Mouse (Mus musculus) lung, embryonic 16.5 days (tissue): ENCODE results near the gene Fstl4. TPM values are rescaled to one million over a fixed set of nuclear protein-coding genes. Genes with fewer than 3 reads are reported as not detected.

Experiments
- ATAC-seq: fragments of 200-750 bp; cut with Nextera tagmentation; 2 replicates; pipeline ENCODE4 v1.8.0; 2017; ENCODE audit warnings: low read depth, mild to moderate bottlenecking, moderate library complexity
- H3K27ac ChIP-seq: fragments of 300-500 bp; sonication (generic); 2 replicates; pipeline ENCODE4 v1.5.1; 2014; ENCODE audit warnings: mild to moderate bottlenecking, control low read depth, low read length
- H3K27me3 ChIP-seq: fragments of 300-500 bp; sonication (generic); 2 replicates; pipeline ENCODE4 v1.6.1; 2014; ENCODE audit warnings: low read depth, low read length, mixed read lengths; ENCODE audit not compliant: control insufficient read depth, insufficient read depth
- H3K36me3 ChIP-seq: fragments of 300-500 bp; sonication (generic); 2 replicates; pipeline ENCODE4 v1.6.1; 2014; ENCODE audit warnings: low read length; ENCODE audit not compliant: control insufficient read depth, insufficient read depth
- H3K4me1 ChIP-seq: fragments of 300-500 bp; sonication (generic); replicated peaks from 2 replicates; pipeline ENCODE4 v1.6.1; 2014; ENCODE audit warnings: low read length, mixed read lengths; ENCODE audit not compliant: control insufficient read depth, insufficient read depth
- H3K4me2 ChIP-seq: fragments of 300-500 bp; sonication (generic); 2 replicates; pipeline ENCODE4 v1.6.1; 2014; ENCODE audit warnings: low read depth, low read length, control low read depth
- H3K4me3 ChIP-seq: fragments of 300-500 bp; sonication (generic); 2 replicates; pipeline ENCODE4 v1.5.1; 2014; ENCODE audit warnings: mild to moderate bottlenecking, low read length, control low read depth
- H3K9ac ChIP-seq: fragments of 300-500 bp; sonication (generic); 2 replicates; pipeline ENCODE4 v1.6.1; 2014; ENCODE audit warnings: low read length, control low read depth
- H3K9me3 ChIP-seq: fragments of 300-500 bp; sonication (generic); 2 replicates; pipeline ENCODE4 v1.6.1; 2016; ENCODE audit warnings: low read length; ENCODE audit not compliant: control insufficient read depth
- WGBS: fragments of 180-500 bp; shearing (Covaris S2); extraction: QIAGEN DNeasy Blood & Tissue Kit; methylation state at CpG from one replicate; pipeline ENCODE4 v1.1.7; 2014; 5-methylcytosine and 5-hydroxymethylcytosine counted together
- polyA plus RNA-seq: library from polyadenylated mRNA; unstranded; fragments of >200 nt; fragmentation: Nextera tagmentation; extraction: Ambion mirVana; gene quantifications from 2 replicates; pipeline ENCODE4 v1.2.1, GENCODE M21; 2015

Gene Fstl4
- polyA plus RNA-seq, 1 experiment from 2014 or later, result 11.3 TPM

GRCm38 (mm10) chr11:53054151-53054550 lies 289.7 kb downstream of the Fstl4 start:
- ATAC-seq, result no peak
- no peaks in the 10 kb centered on the region for H3K27me3 ChIP-seq
- WGBS, result 48% methylated on average over 5 of the region's 5 CpGs

GRCm38 (mm10) chr11:53055896-53056295 lies 291.5 kb downstream of the Fstl4 start:
- no peak overlapping the region for H3K9ac ChIP-seq
- no peak for ATAC-seq
- no peaks in the 10 kb centered on the region for H3K27me3 ChIP-seq
- H3K27ac ChIP-seq, result no peak overlapping the region
- 86% methylated on average over 6 of the region's 6 CpGs for WGBS
- no peak overlapping the region for H3K4me2 ChIP-seq
- H3K4me1 ChIP-seq, result 0 out of 2 replicates have a peak, but pooled peaks cover 3% of the 10 kb centered on the region
- no peaks in the 10 kb centered on the region for H3K9me3 ChIP-seq
- no peaks in the 10 kb centered on the region for H3K36me3 ChIP-seq
- H3K4me3 ChIP-seq, result no peak overlapping the region

More at GRCm38 (mm10) chr11:53054151-53054550, 289.7 kb downstream of the Fstl4 start:
- 0 out of 2 replicates have a peak, but pooled peaks cover 3% of the 10 kb centered on the region for H3K4me1 ChIP-seq
- H3K4me3 ChIP-seq, result no peak overlapping the region
- no peaks in the 10 kb centered on the region for H3K9me3 ChIP-seq
- no peak overlapping the region for H3K9ac ChIP-seq
- no peak overlapping the region for H3K4me2 ChIP-seq
- H3K36me3 ChIP-seq, result no peaks in the 10 kb centered on the region
- H3K27ac ChIP-seq, result no peak overlapping the region

- Histone ChIP-seq H3K36me3 (no peaks in the 10 kb centered on the region), H3K27me3 (no peaks in the 10 kb centered on the region), H3K27ac (no peak overlapping the region), H3K4me2 (no peak overlapping the region), H3K9me3 (no peaks in the 10 kb centered on the region), H3K4me1 (0 out of 2 replicates have a peak, but pooled peaks cover 3% of the 10 kb centered on the region), H3K9ac (no peak overlapping the region), H3K4me3 (no peak overlapping the region)
- WGBS, result 69% methylated on average over 6 of the region's 6 CpGs
- ATAC-seq, result no peak
Measured at GRCm38 (mm10) chr11:53056781-53057180, 292.3 kb downstream of the Fstl4 start.

- Histone ChIP-seq H3K27ac (no peak overlapping the region), H3K27me3 (no peaks in the 10 kb centered on the region), H3K36me3 (no peaks in the 10 kb centered on the region), H3K9ac (no peak overlapping the region), H3K9me3 (no peaks in the 10 kb centered on the region), H3K4me1 (0 out of 2 replicates have a peak, but pooled peaks cover 3% of the 10 kb centered on the region), H3K4me3 (no peak overlapping the region), H3K4me2 (no peak overlapping the region)
- 64% methylated on average over 17 of the region's 17 CpGs for WGBS
- ATAC-seq, result no peak
Measured at GRCm38 (mm10) chr11:53057821-53058553, 293.6 kb downstream of the Fstl4 start.

DNA sequence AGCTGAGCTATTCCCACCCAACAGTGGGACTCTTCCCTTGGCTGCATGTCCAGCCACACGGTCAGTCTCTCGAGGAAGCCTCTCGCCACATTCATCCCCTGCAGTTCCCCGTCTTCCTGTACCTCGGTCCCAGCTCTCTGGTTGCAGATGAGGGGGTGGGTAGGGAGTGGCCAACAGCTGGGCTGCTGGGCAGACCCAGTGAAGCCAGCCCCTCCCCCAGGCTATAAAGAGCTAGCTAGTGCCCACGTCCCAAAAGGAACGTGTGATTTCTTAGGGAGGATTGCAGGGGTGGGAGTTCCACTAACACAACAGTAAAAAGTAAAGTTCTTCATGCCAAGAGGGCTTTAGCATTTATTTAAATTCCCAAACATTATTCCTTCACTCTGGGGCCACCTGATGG lies 294.1 kb downstream of the Fstl4 start:
- Histone ChIP-seq H3K36me3 (no peaks in the 10 kb centered on the region), H3K27me3 (no peaks in the 10 kb centered on the region), H3K27ac (no peak overlapping the region), H3K4me1 (0 out of 2 replicates have a peak, but pooled peaks cover 3% of the 10 kb centered on the region), H3K9ac (no peak overlapping the region), H3K4me3 (no peak overlapping the region), H3K4me2 (no peak overlapping the region), H3K9me3 (no peaks in the 10 kb centered on the region)
- 22% methylated on average over 7 of the region's 7 CpGs for WGBS
- no peak for ATAC-seq

GRCm38 (mm10) chr11:53067699-53068478 lies 303.5 kb downstream of the Fstl4 start:
- no peaks in the 10 kb centered on the region for H3K27me3 ChIP-seq
- H3K9ac ChIP-seq, result no peak overlapping the region
- no peak for ATAC-seq
- H3K4me1 ChIP-seq, result no peaks in the 10 kb centered on the region
- 43% methylated on average over 14 of the region's 14 CpGs for WGBS
- no peak overlapping the region for H3K27ac ChIP-seq
- no peaks in the 10 kb centered on the region for H3K36me3 ChIP-seq
- no peaks in the 10 kb centered on the region for H3K9me3 ChIP-seq
- H3K4me2 ChIP-seq, result no peak overlapping the region
- H3K4me3 ChIP-seq, result no peak overlapping the region

- no peaks in the 10 kb centered on the region for H3K27me3 ChIP-seq
- H3K27ac ChIP-seq, result no peak overlapping the region
- H3K4me3 ChIP-seq, result no peak overlapping the region
- no peak overlapping the region for H3K4me2 ChIP-seq
- WGBS, result 39% methylated on average over 16 of the region's 16 CpGs
- H3K9ac ChIP-seq, result no peak overlapping the region
- H3K4me1 ChIP-seq, result no peaks in the 10 kb centered on the region
- ATAC-seq, result no peak
- H3K9me3 ChIP-seq, result no peaks in the 10 kb centered on the region
- H3K36me3 ChIP-seq, result no peaks in the 10 kb centered on the region
Measured at GRCm38 (mm10) chr11:53068479-53069065, 304.1 kb downstream of the Fstl4 start.

- Histone ChIP-seq H3K4me3 (no peak overlapping the region), H3K4me2 (no peak overlapping the region), H3K36me3 (no peaks in the 10 kb centered on the region), H3K4me1 (no peaks in the 10 kb centered on the region), H3K9me3 (no peaks in the 10 kb centered on the region), H3K27ac (no peak overlapping the region), H3K9ac (no peak overlapping the region), H3K27me3 (no peaks in the 10 kb centered on the region)
- 59% methylated on average over 6 of the region's 6 CpGs for WGBS
- ATAC-seq, result no peak
Measured at GRCm38 (mm10) chr11:53069751-53070150, 305.3 kb downstream of the Fstl4 start.

DNA sequence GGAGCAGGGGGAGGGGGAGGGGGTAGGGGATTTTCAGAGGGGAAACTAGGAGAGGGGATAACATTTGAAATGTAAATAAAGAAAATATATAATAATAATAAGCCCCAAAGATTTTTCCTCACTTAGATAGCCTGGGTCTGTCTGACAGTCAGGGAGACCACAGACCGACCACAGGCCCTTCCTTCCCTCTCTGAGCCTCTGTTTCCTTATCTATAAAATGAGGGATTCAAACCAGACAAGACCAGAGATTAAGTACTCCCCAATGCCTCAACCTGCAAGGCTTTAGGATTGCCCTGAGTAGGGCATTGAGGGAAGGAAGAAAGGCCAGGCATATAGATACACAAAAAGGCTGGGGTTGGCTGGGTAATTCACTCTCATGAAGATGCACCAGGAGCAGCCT lies 307.2 kb downstream of the Fstl4 start:
- Histone ChIP-seq H3K27me3 (no peaks in the 10 kb centered on the region), H3K9me3 (no peaks in the 10 kb centered on the region), H3K36me3 (no peaks in the 10 kb centered on the region), H3K4me3 (no peak overlapping the region), H3K9ac (no peak overlapping the region), H3K4me2 (no peak overlapping the region), H3K27ac (no peak overlapping the region), H3K4me1 (no peaks in the 10 kb centered on the region)
- no peak for ATAC-seq
- WGBS, result 74% methylated on average over 1 of the region's 1 CpGs
